Mouse (Mus musculus) c-Kit-positive CD71-negative TER-119-negative erythroid progenitor cells, embryonic 14.5 days (primary cell): ENCODE data around the gene Gm20388.

Source experiments
- DNase-seq: peaks from one replicate; pipeline ENCODE4 v3.0.0-alpha.2; 2013; ENCODE audit warnings: low read depth

The Gm20388 gene

GRCm38 (mm10) chr8:120012927-120013326, 102.3 kb downstream of the Gm20388 start:
- DNase-seq: no peak

DNA sequence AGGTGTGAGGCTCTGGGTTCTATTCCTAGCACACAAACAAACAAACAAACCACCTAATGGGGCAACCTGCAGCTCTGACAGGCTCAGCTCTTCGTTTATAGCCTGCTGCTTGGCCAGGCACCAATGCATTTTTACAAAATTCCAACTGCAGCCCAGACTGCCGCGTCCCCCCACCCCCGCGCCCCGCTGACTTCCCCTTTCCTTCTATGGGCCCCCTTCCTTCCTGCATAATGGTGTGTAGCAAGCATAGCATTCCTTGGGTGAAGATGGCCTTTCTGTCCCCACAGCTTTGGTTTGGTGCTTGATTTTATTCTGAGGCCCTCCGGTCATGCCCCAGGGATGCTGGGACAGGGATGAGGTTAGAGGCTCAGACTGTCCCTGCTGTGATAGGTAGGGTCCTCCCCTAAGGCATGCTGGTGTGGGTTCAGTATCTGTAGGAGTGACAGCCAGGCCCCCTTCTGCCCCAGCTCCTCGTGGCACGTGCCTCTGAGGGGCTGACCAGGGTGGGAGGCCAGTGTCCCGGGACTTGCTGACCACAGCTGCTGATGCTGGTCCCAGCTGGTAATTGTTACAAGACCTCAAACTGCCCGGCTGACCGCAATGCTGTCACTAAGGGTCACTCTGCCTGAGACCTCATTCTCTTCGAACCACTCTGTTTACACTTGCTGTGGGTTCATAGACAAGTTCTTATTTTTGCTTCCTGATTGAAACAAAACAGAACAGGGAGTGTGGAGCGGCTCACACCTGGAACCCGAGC, 103.8 kb downstream of the Gm20388 start:
- DNase-seq: no peak

GRCm38 (mm10) chr8:120015916-120016315, 105.3 kb downstream of the Gm20388 start:
- DNase-seq: no peak

DNA sequence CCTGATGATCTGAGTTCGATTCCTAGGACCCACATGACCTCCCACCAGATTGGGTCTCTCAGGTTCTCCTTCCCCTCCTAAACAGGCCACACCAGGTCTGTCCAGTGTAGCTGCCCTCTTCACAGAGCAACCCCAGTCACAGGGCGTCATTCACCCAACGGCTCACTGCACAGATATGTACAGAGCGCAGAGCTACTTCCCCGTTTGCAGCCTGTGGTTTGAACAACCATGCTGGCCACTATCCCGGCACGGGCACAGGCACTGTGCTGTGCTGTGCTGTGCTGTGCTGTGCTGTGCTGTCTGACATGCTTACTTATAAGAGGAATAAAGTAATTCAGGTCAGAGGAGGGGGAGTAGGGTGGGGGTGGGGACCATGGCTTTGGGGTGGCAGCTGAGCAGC, 105.8 kb downstream of the Gm20388 start:
- no peak for DNase-seq

DNA sequence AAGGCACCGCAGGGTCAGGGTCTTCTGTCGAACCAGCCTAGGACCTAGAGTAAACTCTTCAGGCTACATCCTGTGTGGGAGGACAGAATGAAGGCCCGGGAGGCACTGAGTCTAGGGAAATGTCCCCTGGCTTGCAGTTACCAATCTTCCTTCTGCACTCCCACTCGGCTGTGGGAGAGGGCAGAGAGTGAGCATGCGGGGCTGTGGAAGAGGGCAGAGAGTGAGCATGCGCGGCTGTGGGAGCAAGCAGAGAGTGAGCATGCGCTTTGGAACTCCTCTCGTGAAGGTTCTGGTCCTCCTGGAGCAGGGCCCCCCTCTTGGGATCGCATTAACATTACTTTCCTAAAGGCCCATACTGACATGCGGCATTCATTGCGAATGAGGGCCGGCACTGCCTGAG, 106.7 kb downstream of the Gm20388 start:
- DNase-seq: no peak

DNA sequence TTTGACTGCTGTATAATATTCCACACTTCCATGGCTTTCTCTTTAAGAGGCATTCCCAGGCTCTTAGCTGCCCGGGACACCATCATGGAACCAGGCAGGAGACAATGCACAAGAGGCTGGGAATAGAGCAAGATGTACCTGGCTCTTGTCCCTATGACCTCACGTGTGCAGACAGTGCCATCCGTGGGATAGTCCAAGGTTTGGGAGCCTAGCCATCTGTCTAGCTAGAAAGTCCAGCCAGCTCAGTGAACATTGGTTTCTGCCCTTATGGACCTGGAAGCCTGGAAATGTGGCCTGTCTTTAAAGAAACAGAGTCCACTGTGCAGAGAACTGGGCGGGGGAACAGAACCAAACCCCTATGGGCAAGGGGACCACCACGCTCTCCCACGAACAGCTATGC, 107.1 kb downstream of the Gm20388 start:
- no peak for DNase-seq

- no peak for DNase-seq
Measured at GRCm38 (mm10) chr8:120018379-120018778, 107.7 kb downstream of the Gm20388 start.

DNA sequence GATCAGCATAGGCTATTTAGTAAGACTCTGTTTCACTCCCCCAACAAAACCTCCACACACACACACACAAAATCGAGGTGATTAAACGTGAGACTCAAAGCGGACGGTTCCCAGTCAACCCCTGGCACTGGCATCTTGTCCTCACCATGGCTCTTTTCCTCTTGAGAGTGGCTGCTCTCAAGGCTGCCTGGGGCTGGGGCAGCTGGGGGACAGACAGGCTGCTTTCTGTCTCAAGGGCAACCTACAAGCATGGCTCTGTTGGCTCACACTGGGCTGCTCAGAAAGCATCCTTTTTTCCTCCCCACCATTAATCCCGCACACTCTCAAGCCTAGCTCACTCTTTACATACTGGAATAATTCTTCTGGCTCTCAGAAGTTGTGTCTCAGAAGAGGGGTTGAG, 108.7 kb downstream of the Gm20388 start:
- DNase-seq: no peak

- no peak for DNase-seq
Measured at GRCm38 (mm10) chr8:120020298-120020697, 109.7 kb downstream of the Gm20388 start.

DNA sequence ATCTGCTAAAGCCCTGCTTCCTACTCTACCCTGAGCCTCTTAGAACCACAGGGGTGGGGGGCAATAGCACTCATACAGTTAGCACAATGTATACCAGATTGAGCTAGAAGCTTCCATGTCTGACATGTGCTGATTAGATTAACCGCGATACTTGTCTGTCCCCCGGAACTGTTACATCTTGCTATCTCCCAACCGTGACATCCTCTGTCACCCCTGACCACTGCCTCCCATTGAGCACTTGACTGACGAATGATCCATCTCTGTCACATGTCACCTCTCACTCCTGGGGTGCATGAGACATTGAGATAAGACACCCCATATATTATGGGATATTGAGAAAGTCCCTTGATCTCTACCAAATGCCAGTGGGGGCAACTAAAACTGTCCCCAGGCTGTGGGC, 115.6 kb downstream of the Gm20388 start:
- no peak for DNase-seq

GRCm38 (mm10) chr8:120026991-120027390, 116.3 kb downstream of the Gm20388 start:
- DNase-seq: no peak

- no peak for DNase-seq
Measured at GRCm38 (mm10) chr8:120030447-120030846, 119.8 kb downstream of the Gm20388 start.

GRCm38 (mm10) chr8:120032549-120033208, 122.0 kb downstream of the Gm20388 start:
- DNase-seq: no peak

- no peak for DNase-seq
Measured at GRCm38 (mm10) chr8:120034471-120034870, 123.8 kb downstream of the Gm20388 start.

GRCm38 (mm10) chr8:120036111-120036510, 125.5 kb downstream of the Gm20388 start:
- DNase-seq: no peak

GRCm38 (mm10) chr8:120036578-120036977, 125.9 kb downstream of the Gm20388 start:
- DNase-seq: no peak

DNA sequence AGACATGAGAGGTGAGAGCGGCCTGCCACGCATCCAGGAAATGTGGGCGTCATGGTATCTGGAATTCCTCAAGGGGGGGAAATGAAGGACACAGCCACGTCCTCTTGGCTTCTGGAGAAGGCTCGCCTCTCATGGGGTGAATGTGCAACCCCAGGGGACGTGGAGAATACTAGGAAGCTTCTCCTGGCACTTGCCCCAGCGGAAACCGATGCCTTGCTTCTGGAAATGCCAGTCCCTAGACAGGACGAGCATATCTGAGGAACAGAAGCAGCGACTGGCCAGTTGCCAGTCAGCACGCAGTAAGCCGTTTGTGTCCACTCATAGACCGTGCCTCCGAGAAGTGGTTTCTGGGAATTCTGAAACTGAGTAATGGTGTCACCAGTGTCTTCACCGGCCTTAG, 126.6 kb downstream of the Gm20388 start:
- no peak for DNase-seq

DNA sequence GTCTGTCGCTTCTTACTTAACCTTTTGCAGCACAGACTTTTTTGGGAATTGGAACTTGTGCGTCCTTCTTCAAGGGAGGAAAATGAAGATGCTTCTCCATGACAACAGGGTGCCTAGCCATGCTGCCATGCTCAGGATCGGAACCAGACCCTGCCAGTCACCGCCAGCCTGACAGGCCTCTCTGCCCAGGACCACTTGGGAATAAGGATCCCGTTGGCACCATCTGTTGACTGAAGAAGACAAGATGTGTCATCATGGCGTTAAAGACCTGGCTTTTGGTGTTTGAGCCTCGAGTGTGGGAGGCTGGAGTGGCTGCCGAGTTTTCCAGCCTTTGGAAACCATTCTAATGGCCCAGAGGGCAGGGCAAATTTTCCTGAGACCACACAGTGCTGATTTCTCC, 127.0 kb downstream of the Gm20388 start:
- no peak for DNase-seq

GRCm38 (mm10) chr8:120038741-120039140, 128.1 kb downstream of the Gm20388 start:
- DNase-seq: no peak

DNA sequence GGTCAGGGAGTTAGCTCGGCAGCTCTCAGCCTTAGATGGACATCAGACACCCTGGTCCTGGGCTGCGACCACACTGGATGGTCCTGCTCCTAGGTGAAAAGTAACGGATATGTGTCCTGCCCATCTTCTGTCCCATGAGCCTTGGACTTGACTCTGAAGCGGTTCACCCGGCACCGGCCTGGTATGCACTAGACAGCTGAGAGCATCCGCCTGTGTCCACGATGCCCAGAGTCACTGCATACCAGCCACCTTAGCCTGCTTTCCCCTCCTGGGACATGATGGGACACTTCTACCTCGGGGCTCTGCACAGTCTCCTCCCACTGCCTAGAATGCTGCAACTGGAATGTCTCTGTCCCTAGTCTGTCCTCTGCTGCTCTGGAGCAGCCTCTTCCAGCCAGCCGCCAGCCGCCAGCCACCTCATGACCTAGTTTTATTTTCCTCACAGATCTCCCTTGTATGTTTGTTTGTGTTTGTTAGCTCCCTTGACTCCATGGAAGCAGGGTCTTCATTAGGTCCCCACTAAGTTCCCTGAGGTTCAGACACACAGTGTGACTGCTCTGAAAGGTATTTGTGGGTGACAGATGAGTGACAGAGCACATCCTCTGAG, 128.8 kb downstream of the Gm20388 start:
- no peak for DNase-seq

DNA sequence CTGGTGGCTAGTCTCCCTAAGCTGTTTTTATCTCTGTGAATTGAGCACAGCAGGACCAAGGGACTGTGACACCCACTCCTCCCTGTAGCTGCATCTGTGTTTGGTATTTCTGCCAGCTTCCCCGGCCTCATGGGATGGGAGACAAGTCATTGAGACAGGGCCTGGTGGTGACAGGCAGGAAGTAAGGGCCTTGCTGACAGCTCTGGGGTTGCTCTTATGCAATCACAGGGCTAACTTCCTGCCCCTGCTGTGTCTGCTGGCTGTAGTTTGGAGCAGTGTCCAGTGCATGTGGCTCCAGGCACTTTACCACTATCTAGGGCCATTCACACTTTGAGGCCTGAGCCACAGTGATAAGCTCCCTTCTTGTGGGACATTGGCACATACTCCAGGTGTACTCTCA, 130.2 kb downstream of the Gm20388 start:
- no peak for DNase-seq

GRCm38 (mm10) chr8:120042542-120043312, 132.1 kb downstream of the Gm20388 start:
- DNase-seq: no peak

GRCm38 (mm10) chr8:120044907-120045306, 134.3 kb downstream of the Gm20388 start:
- DNase-seq: no peak
